Mouse (Mus musculus): ENCODE data around the gene Tagap. TPM values are rescaled to one million over a fixed set of nuclear protein-coding genes. Genes with fewer than 3 reads are reported as not detected.
"Not testable (repeated sequence)": the region's sequence is repeated elsewhere in the genome, so short reads cannot be mapped to it uniquely, and the experiment has no call there.

The Tagap gene
- total RNA-seq, 1 experiment: 2.7 TPM

- H3K4me1 ChIP-seq (ENCODE audit: control insufficient read depth in 2 of 2, insufficient read depth in 2 of 2, low read length in 2 of 2, poor library complexity in 1 of 2): no peaks in the 10 kb centered on the region
- H3K9me3 ChIP-seq (ENCODE audit: control insufficient read depth, insufficient read depth, low read depth, low read length): no peaks in the 10 kb centered on the region
- H3K27ac ChIP-seq (ENCODE audit: insufficient read depth, low read depth, low read length, poor library complexity, severe bottlenecking): no peak overlapping the region
- peak; percentile 72 for DNase-seq (ENCODE audit: low read depth, low spot score)
- in situ Hi-C loops (cut with MboI; ENCODE audit: low sequenced_read_pairs in 2 of 2, unreplicated experiment in 2 of 2): loop anchor here in 1 of 2 experiments (25.0 kb wide), 1 partner anchor 966 kb away; the partner anchor contains the start of genes Rnaset2b and Tagap1
- TF ChIP-seq ZC3H11A (IDR thresholded peaks at IDR 0.05; ENCODE audit: borderline replicate concordance, low read depth, low read length): no peak
- no peak overlapping the region for H3K9ac ChIP-seq (ENCODE audit: insufficient read depth, low read depth, low read length, poor library complexity, severe bottlenecking)
- H3K4me3 ChIP-seq (ENCODE audit: insufficient read depth in 1 of 2, low read depth in 1 of 2, low read length in 2 of 2, poor library complexity in 1 of 2, severe bottlenecking in 1 of 2): no peak overlapping the region
- H3K36me3 ChIP-seq (ENCODE audit: control insufficient read depth, insufficient read depth, low read length, poor library complexity, severe bottlenecking): no peaks in the 10 kb centered on the region
Measured at GRCm38 (mm10) chr17:7927582-7928535, 2.1 kb downstream of the Tagap start.

- DNase-seq (ENCODE audit: low read depth, low spot score): no peak
- H3K27ac ChIP-seq (ENCODE audit: insufficient read depth, low read depth, low read length, poor library complexity, severe bottlenecking): no peak overlapping the region
- H3K4me3 ChIP-seq (ENCODE audit: insufficient read depth in 1 of 2, low read depth in 1 of 2, low read length in 2 of 2, poor library complexity in 1 of 2, severe bottlenecking in 1 of 2): no peak overlapping the region
- no peaks in the 10 kb centered on the region for H3K36me3 ChIP-seq (ENCODE audit: control insufficient read depth, insufficient read depth, low read length, poor library complexity, severe bottlenecking)
- H3K9me3 ChIP-seq (ENCODE audit: control insufficient read depth, insufficient read depth, low read depth, low read length): no peaks in the 10 kb centered on the region
- no peak for TF ChIP-seq HCFC1 (IDR thresholded peaks at IDR 0.05; ENCODE audit: borderline replicate concordance, insufficient read depth, low read length)
- no peak for TF ChIP-seq CHD2 (IDR thresholded peaks at IDR 0.05; ENCODE audit: low read depth, low read length)
- TF ChIP-seq ZNF384 (IDR thresholded peaks at IDR 0.05; ENCODE audit: low read depth, low read length): no peak
- TF ChIP-seq MAFK (IDR thresholded peaks at IDR 0.05; ENCODE audit: insufficient read depth, low read depth, low read length): no peak
- TF ChIP-seq ZC3H11A (IDR thresholded peaks at IDR 0.05; ENCODE audit: borderline replicate concordance, low read depth, low read length): no peak
- H3K4me1 ChIP-seq (ENCODE audit: control insufficient read depth in 2 of 2, insufficient read depth in 2 of 2, low read length in 2 of 2, poor library complexity in 1 of 2): no peaks in the 10 kb centered on the region
- no peak overlapping the region for H3K9ac ChIP-seq (ENCODE audit: insufficient read depth, low read depth, low read length, poor library complexity, severe bottlenecking)
- in situ Hi-C loops (cut with MboI; ENCODE audit: low sequenced_read_pairs in 2 of 2, unreplicated experiment in 2 of 2): loop anchor here in 1 of 2 experiments (25.0 kb wide), 1 partner anchor 966 kb away; the partner anchor contains the start of genes Rnaset2b and Tagap1
Measured at GRCm38 (mm10) chr17:7928662-7929061, 2.9 kb downstream of the Tagap start.

DNA sequence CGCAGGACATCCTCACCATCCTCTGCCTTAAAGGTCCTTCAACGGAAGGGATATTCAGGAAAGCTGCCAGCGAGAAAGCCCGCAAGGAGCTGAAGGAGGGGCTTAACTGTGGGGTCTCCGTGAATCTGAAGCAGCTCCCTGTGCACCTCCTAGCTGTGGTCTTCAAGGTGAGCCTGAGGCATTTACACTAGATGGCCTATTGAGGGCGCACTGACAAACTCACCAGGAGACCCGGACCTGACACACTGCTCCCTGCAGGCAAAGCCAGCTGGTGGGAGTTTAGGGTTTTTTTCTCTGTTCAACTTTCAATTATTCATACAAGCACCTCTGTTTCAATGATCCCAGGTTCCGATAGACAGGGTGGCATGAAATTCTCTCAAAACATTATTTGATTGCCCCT is 3.5 kb downstream of the Tagap start:
- Histone ChIP-seq H3K9me3 (ENCODE audit: control insufficient read depth, insufficient read depth, low read depth, low read length) (no peaks in the 10 kb centered on the region), H3K4me3 (ENCODE audit: insufficient read depth in 1 of 2, low read depth in 1 of 2, low read length in 2 of 2, poor library complexity in 1 of 2, severe bottlenecking in 1 of 2) (no peak overlapping the region), H3K9ac (ENCODE audit: insufficient read depth, low read depth, low read length, poor library complexity, severe bottlenecking) (no peak overlapping the region), H3K4me1 (ENCODE audit: control insufficient read depth in 2 of 2, insufficient read depth in 2 of 2, low read length in 2 of 2, poor library complexity in 1 of 2) (no peaks in the 10 kb centered on the region), H3K36me3 (ENCODE audit: control insufficient read depth, insufficient read depth, low read length, poor library complexity, severe bottlenecking) (no peaks in the 10 kb centered on the region), H3K27ac (ENCODE audit: insufficient read depth, low read depth, low read length, poor library complexity, severe bottlenecking) (no peak overlapping the region)
- TF ChIP-seq ZNF384 (IDR thresholded peaks at IDR 0.05; ENCODE audit: low read depth, low read length) (peak; percentile 61; the same call in 1 of the 2 replicates), ZC3H11A (IDR thresholded peaks at IDR 0.05; ENCODE audit: borderline replicate concordance, low read depth, low read length) (no peak)
- in situ Hi-C loops (cut with MboI; ENCODE audit: low sequenced_read_pairs in 2 of 2, unreplicated experiment in 2 of 2): loop anchor here in 1 of 2 experiments (25.0 kb wide), 1 partner anchor 967 kb away; the partner anchor contains the start of genes Rnaset2b and Tagap1
- peak; percentile 58 for DNase-seq (ENCODE audit: low read depth, low spot score)

GRCm38 (mm10) chr17:7931096-7931990 is 5.5 kb downstream of the Tagap start:
- Histone ChIP-seq H3K4me3 (ENCODE audit: insufficient read depth in 1 of 2, low read depth in 1 of 2, low read length in 2 of 2, poor library complexity in 1 of 2, severe bottlenecking in 1 of 2) (no peak overlapping the region), H3K4me1 (ENCODE audit: control insufficient read depth in 2 of 2, insufficient read depth in 2 of 2, low read length in 2 of 2, poor library complexity in 1 of 2) (no peaks in the 10 kb centered on the region), H3K36me3 (ENCODE audit: control insufficient read depth, insufficient read depth, low read length, poor library complexity, severe bottlenecking) (no peaks in the 10 kb centered on the region), H3K9ac (ENCODE audit: insufficient read depth, low read depth, low read length, poor library complexity, severe bottlenecking) (no peak overlapping the region), H3K9me3 (ENCODE audit: control insufficient read depth, insufficient read depth, low read depth, low read length) (no peaks in the 10 kb centered on the region), H3K27ac (ENCODE audit: insufficient read depth, low read depth, low read length, poor library complexity, severe bottlenecking) (no peak overlapping the region)
- no peak for DNase-seq (ENCODE audit: low read depth, low spot score)
- in situ Hi-C loops (cut with MboI; ENCODE audit: low sequenced_read_pairs in 2 of 2, unreplicated experiment in 2 of 2): loop anchor here in 1 of 2 experiments (25.0 kb wide), 1 partner anchor 969 kb away; the partner anchor contains the start of genes Rnaset2b and Tagap1
- TF ChIP-seq MAFK (IDR thresholded peaks at IDR 0.05; ENCODE audit: insufficient read depth, low read depth, low read length) (no peak), ZC3H11A (IDR thresholded peaks at IDR 0.05; ENCODE audit: borderline replicate concordance, low read depth, low read length) (no peak), ZNF384 (IDR thresholded peaks at IDR 0.05; ENCODE audit: low read depth, low read length) (no peak), CHD2 (IDR thresholded peaks at IDR 0.05; ENCODE audit: low read depth, low read length) (no peak), HCFC1 (IDR thresholded peaks at IDR 0.05; ENCODE audit: borderline replicate concordance, insufficient read depth, low read length) (no peak)

DNA sequence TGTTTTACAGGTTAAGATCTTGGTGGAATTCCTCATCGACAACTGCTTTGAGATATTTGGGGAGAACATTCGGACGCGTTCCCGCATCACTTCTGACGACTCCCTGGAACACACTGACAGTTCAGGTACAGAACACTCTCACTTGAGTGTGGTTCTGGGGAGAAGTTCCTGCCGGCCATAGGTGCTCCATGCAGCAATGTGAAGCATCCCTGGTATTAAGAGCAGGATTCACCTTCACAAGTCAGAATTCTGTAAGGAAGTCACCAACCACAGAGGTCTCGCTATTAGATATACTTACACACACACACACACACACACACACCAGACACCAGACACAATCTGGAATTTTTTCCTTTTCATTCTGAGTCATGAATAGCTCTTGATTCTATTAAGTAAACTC is 6.3 kb downstream of the Tagap start:
- in situ Hi-C loops (cut with MboI; ENCODE audit: low sequenced_read_pairs in 2 of 2, unreplicated experiment in 2 of 2): loop anchor here in 1 of 2 experiments (25.0 kb wide), 1 partner anchor 970 kb away; the partner anchor contains the start of genes Rnaset2b and Tagap1
- not testable (repeated sequence) for H3K27ac ChIP-seq (ENCODE audit: insufficient read depth, low read depth, low read length, poor library complexity, severe bottlenecking); H3K36me3 ChIP-seq (ENCODE audit: control insufficient read depth, insufficient read depth, low read length, poor library complexity, severe bottlenecking); H3K9me3 ChIP-seq (ENCODE audit: control insufficient read depth, insufficient read depth, low read depth, low read length); H3K4me3 ChIP-seq (ENCODE audit: insufficient read depth in 1 of 2, low read depth in 1 of 2, low read length in 2 of 2, poor library complexity in 1 of 2, severe bottlenecking in 1 of 2); DNase-seq (ENCODE audit: low read depth, low spot score); H3K9ac ChIP-seq (ENCODE audit: insufficient read depth, low read depth, low read length, poor library complexity, severe bottlenecking); H3K4me1 ChIP-seq (ENCODE audit: control insufficient read depth in 2 of 2, insufficient read depth in 2 of 2, low read length in 2 of 2, poor library complexity in 1 of 2)

Measured in ES-E14 (cell line).